Mouse (Mus musculus) frontal cortex, postnatal 10 days (tissue): ENCODE data around the gene Tgfb3.

Source experiments
- DNase-seq, 2 experiments: peaks; one replicate each; pipeline ENCODE4 v3.0.0; 2022; ENCODE audit warnings: low spot score in 2 of 2, mixed read lengths in 1 of 2

The Tgfb3 gene

GRCm38 (mm10) chr12:86030932-86031331 is 47.9 kb downstream of the Tgfb3 start:
- no peak for DNase-seq

- no peak for DNase-seq
Measured at GRCm38 (mm10) chr12:86027747-86028146, 51.1 kb downstream of the Tgfb3 start.

- no peak for DNase-seq
Measured at GRCm38 (mm10) chr12:86027000-86027399, 51.8 kb downstream of the Tgfb3 start.

GRCm38 (mm10) chr12:86025480-86025879 is 53.4 kb downstream of the Tgfb3 start:
- no peak for DNase-seq

GRCm38 (mm10) chr12:86024426-86024825 is 54.4 kb downstream of the Tgfb3 start:
- DNase-seq = no peak

GRCm38 (mm10) chr12:86023081-86023871 is 55.6 kb downstream of the Tgfb3 start:
- no peak for DNase-seq

- no peak for DNase-seq
Measured at GRCm38 (mm10) chr12:86022282-86022984, 56.4 kb downstream of the Tgfb3 start.

GRCm38 (mm10) chr12:86021583-86021982 is 57.3 kb downstream of the Tgfb3 start:
- DNase-seq = no peak

GRCm38 (mm10) chr12:86017360-86017759 is 61.5 kb downstream of the Tgfb3 start:
- no peak for DNase-seq

- no peak for DNase-seq
Measured at GRCm38 (mm10) chr12:86015114-86015513, 63.7 kb downstream of the Tgfb3 start.

- no peak for DNase-seq
Measured at GRCm38 (mm10) chr12:86014621-86015020, 64.2 kb downstream of the Tgfb3 start.

GRCm38 (mm10) chr12:86014174-86014573 is 64.7 kb downstream of the Tgfb3 start:
- DNase-seq = no peak

GRCm38 (mm10) chr12:86012195-86012594 is 66.6 kb downstream of the Tgfb3 start:
- no peak for DNase-seq

GRCm38 (mm10) chr12:86010656-86011055 is 68.2 kb downstream of the Tgfb3 start:
- no peak for DNase-seq

- no peak for DNase-seq
Measured at GRCm38 (mm10) chr12:86007377-86007776, 71.5 kb downstream of the Tgfb3 start.
